Mouse (Mus musculus) CH12.LX (cell line): Measurements from ENCODE around the gene Ankfy1. TPM values are rescaled to one million over a fixed set of nuclear protein-coding genes. Genes with fewer than 3 reads are reported as not detected.

ENCODE experiments used
- DNase-seq: peaks from one replicate; pipeline ENCODE4 v3.0.0-alpha.2; 2013; ENCODE audit errors: extremely low read depth
- H3K27ac ChIP-seq: 2 replicates; pipeline ENCODE4 v1.5.1; 2012; ENCODE audit warnings: low read depth, mild to moderate bottlenecking, control low read depth, moderate library complexity; ENCODE audit not compliant: insufficient read depth
- H3K27me3 ChIP-seq: replicated peaks from 2 replicates; pipeline ENCODE3; 2012; ENCODE audit warnings: inconsistent platforms
- H3K36me3 ChIP-seq, 2 experiments: replicated peaks in 1 of 2; 2 replicates each; pipeline versions ENCODE3 to v1.6.1; 2012; ENCODE audit warnings: inconsistent platforms in 1 of 2, low read length in 1 of 2, mild to moderate bottlenecking in 1 of 2, mixed read lengths in 1 of 2, moderate library complexity in 1 of 2; ENCODE audit not compliant: control insufficient read depth in 1 of 2, insufficient read depth in 1 of 2
- H3K4me1 ChIP-seq, 2 experiments: 2 replicates each; pipeline ENCODE4 v1.6.1; 2012; ENCODE audit warnings: inconsistent platforms in 1 of 2, moderate library complexity in 1 of 2; ENCODE audit not compliant: insufficient read depth in 2 of 2, control insufficient read depth in 1 of 2
- H3K4me2 ChIP-seq: 2 replicates; pipeline ENCODE4 v1.6.1; 2012; ENCODE audit warnings: low read depth, mild to moderate bottlenecking, control low read depth; ENCODE audit not compliant: poor library complexity, insufficient read depth, severe bottlenecking
- H3K4me3 ChIP-seq, 3 experiments: fragments of 150-350 bp in 1 of 3; sonication (generic) in 1 of 3; replicated peaks in 1 of 3; 2 replicates each; pipeline versions ENCODE3 to v1.5.1; 2011 to 2012; ENCODE audit warnings: low read depth in 2 of 3, low read length in 2 of 3, mild to moderate bottlenecking in 2 of 3, moderate library complexity in 2 of 3, control low read depth in 1 of 3, improper control_type of control experiment in 1 of 3, inconsistent platforms in 1 of 3, mixed read lengths in 1 of 3; ENCODE audit not compliant: poor library complexity in 1 of 3
- H3K79me2 ChIP-seq: replicated peaks from 2 replicates; pipeline ENCODE4 v1.6.1; 2012; ENCODE audit warnings: mild to moderate bottlenecking, moderate library complexity; ENCODE audit not compliant: control insufficient read depth, poor library complexity, insufficient read depth, severe bottlenecking; ENCODE audit errors: extremely low read depth
- H3K9ac ChIP-seq: 2 replicates; pipeline ENCODE4 v1.6.1; 2012; ENCODE audit warnings: low read depth, mild to moderate bottlenecking, control low read depth, moderate library complexity; ENCODE audit not compliant: insufficient read depth
- H3K9me3 ChIP-seq: replicated peaks from 2 replicates; pipeline ENCODE3; 2012; ENCODE audit warnings: low read length, inconsistent platforms, mixed read lengths
- BHLHE40 ChIP-seq: IDR thresholded peaks from 2 replicates; pipeline ENCODE4 v1.6.1; 2011; ENCODE audit warnings: mild to moderate bottlenecking, low read depth, low read length, improper control_type of control experiment
- CTCF ChIP-seq, 2 experiments: IDR thresholded peaks in 1 of 2; conservative IDR thresholded peaks in 1 of 2; 2 replicates each; pipeline ENCODE4 v1.5.1; 2011 to 2012; ENCODE audit warnings: low read depth in 2 of 2, low read length in 2 of 2, improper control_type of control experiment in 1 of 2, inconsistent platforms in 1 of 2, mild to moderate bottlenecking in 1 of 2, moderate library complexity in 1 of 2
- E2F4 ChIP-seq: IDR thresholded peaks from 2 replicates; pipeline ENCODE4 v1.6.1; 2011; ENCODE audit warnings: low read depth, low read length, improper control_type of control experiment; ENCODE audit not compliant: insufficient replicate concordance
- ELF1 ChIP-seq: IDR thresholded peaks from 2 replicates; pipeline ENCODE4 v1.6.1; 2014; ENCODE audit warnings: low read depth, mild to moderate bottlenecking, inconsistent platforms, low read length, improper control_type of control experiment
- EP300 ChIP-seq: IDR thresholded peaks from 2 replicates; pipeline ENCODE4 v1.6.1; 2011; ENCODE audit warnings: low read length, improper control_type of control experiment
- ETS1 ChIP-seq: conservative IDR thresholded peaks from 2 replicates; pipeline ENCODE4 v1.6.1; 2012; ENCODE audit warnings: low read depth, mild to moderate bottlenecking, inconsistent platforms, low read length, improper control_type of control experiment, moderate library complexity
- HCFC1 ChIP-seq: IDR thresholded peaks from 2 replicates; pipeline ENCODE4 v1.6.1; 2012; ENCODE audit warnings: low read depth, mild to moderate bottlenecking, inconsistent platforms, low read length, improper control_type of control experiment
- IRF4 ChIP-seq: IDR thresholded peaks from 2 replicates; pipeline ENCODE4 v1.6.1; 2014; ENCODE audit warnings: low read depth, mild to moderate bottlenecking, inconsistent platforms, low read length, improper control_type of control experiment
- JUN ChIP-seq: IDR thresholded peaks from 2 replicates; pipeline ENCODE4 v1.6.1; 2011; ENCODE audit warnings: low read depth, mild to moderate bottlenecking, low read length, improper control_type of control experiment, moderate library complexity; ENCODE audit not compliant: insufficient read depth
- JUND ChIP-seq: conservative IDR thresholded peaks from 2 replicates; pipeline ENCODE4 v1.6.1; 2011; ENCODE audit warnings: low read depth, low read length, improper control_type of control experiment
- KAT2A ChIP-seq: IDR thresholded peaks from 2 replicates; pipeline ENCODE4 v1.6.1; 2012; ENCODE audit warnings: low read length, improper control_type of control experiment, inconsistent platforms; ENCODE audit not compliant: insufficient replicate concordance
- MAFK ChIP-seq: IDR thresholded peaks from 2 replicates; pipeline ENCODE4 v1.6.1; 2011; ENCODE audit warnings: low read length, improper control_type of control experiment; ENCODE audit not compliant: insufficient replicate concordance
- MAX ChIP-seq: IDR thresholded peaks from 2 replicates; pipeline ENCODE4 v1.6.1; 2011; ENCODE audit warnings: low read length, improper control_type of control experiment
- MAZ ChIP-seq: IDR thresholded peaks from 2 replicates; pipeline ENCODE4 v1.6.1; 2012; ENCODE audit warnings: low read depth, mild to moderate bottlenecking, inconsistent platforms, low read length, improper control_type of control experiment, moderate library complexity
- MEF2A ChIP-seq: IDR thresholded peaks from 2 replicates; pipeline ENCODE4 v1.6.1; 2014; ENCODE audit warnings: low read depth, mild to moderate bottlenecking, inconsistent platforms, low read length, improper control_type of control experiment, borderline replicate concordance
- MXI1 ChIP-seq: IDR thresholded peaks from 2 replicates; pipeline ENCODE4 v1.6.1; 2011; ENCODE audit warnings: mild to moderate bottlenecking, low read depth, low read length, improper control_type of control experiment
- MYC ChIP-seq: IDR thresholded peaks from 2 replicates; pipeline ENCODE4 v1.6.1; 2011; ENCODE audit warnings: low read depth, mild to moderate bottlenecking, improper control_type of control experiment, low read length
- PAX5 ChIP-seq: IDR thresholded peaks from 2 replicates; pipeline ENCODE4 v1.6.1; 2012; ENCODE audit warnings: low read length, inconsistent platforms, mixed read lengths
- POLR2A ChIP-seq: IDR thresholded peaks from 2 replicates; pipeline ENCODE4 v1.6.1; 2011; ENCODE audit warnings: low read depth, mild to moderate bottlenecking, improper control_type of control experiment, low read length
- RAD21 ChIP-seq: IDR thresholded peaks from 2 replicates; pipeline ENCODE4 v1.6.1; 2011; ENCODE audit warnings: low read depth, mild to moderate bottlenecking, low read length, improper control_type of control experiment, moderate library complexity
- RCOR1 ChIP-seq: conservative IDR thresholded peaks from 2 replicates; pipeline ENCODE4 v1.6.1; 2012; ENCODE audit warnings: low read depth, mild to moderate bottlenecking, inconsistent platforms, low read length, improper control_type of control experiment
- SIN3A ChIP-seq: IDR thresholded peaks from 2 replicates; pipeline ENCODE4 v1.6.1; 2012; ENCODE audit warnings: low read length, improper control_type of control experiment, inconsistent platforms
- SMC3 ChIP-seq: IDR thresholded peaks from 2 replicates; pipeline ENCODE4 v1.6.1; 2011; ENCODE audit warnings: low read depth, low read length, improper control_type of control experiment
- TCF12 ChIP-seq: IDR thresholded peaks from 2 replicates; pipeline ENCODE4 v1.6.1; 2014; ENCODE audit warnings: low read depth, mild to moderate bottlenecking, inconsistent platforms, low read length, improper control_type of control experiment
- UBTF ChIP-seq: IDR thresholded peaks from 2 replicates; pipeline ENCODE4 v1.6.1; 2012; ENCODE audit warnings: low read depth, mild to moderate bottlenecking, inconsistent platforms, low read length, improper control_type of control experiment, moderate library complexity
- USF1 ChIP-seq: IDR thresholded peaks from 2 replicates; pipeline ENCODE4 v1.6.1; 2014; ENCODE audit warnings: low read depth, mild to moderate bottlenecking, inconsistent platforms, low read length, improper control_type of control experiment
- ZC3H11A ChIP-seq: IDR thresholded peaks from 2 replicates; pipeline ENCODE4 v1.6.1; 2012; ENCODE audit warnings: low read depth, mild to moderate bottlenecking, inconsistent platforms, low read length, improper control_type of control experiment
- ZMIZ1 ChIP-seq: IDR thresholded peaks from 2 replicates; pipeline ENCODE4 v1.6.1; 2012; ENCODE audit warnings: low read depth, mild to moderate bottlenecking, inconsistent platforms, low read length, improper control_type of control experiment
- dilution Hi-C: fragments of 300-500 bp; cut with MboI; formaldehyde crosslinking; loops from 2 replicates; pipeline ENCODE4 v1.14.3; 2020; ENCODE audit warnings: low sequenced_read_pairs; ENCODE audit not compliant: extremely low pct_unique_long_range_greater_than_20kb, extremely low pct_ligation_motif_present
- in situ Hi-C: fragments of 300-500 bp; cut with MboI; formaldehyde crosslinking; loops from 3 replicates; pipeline ENCODE4 v1.14.3; 2019; ENCODE audit warnings: low sequenced_read_pairs, low pct_ligation_motif_present, low pct_unique_long_range_greater_than_20kb, mixed read lengths
- polyA plus RNA-seq: library from polyadenylated mRNA; unstranded; fragments of >175 nt; gene quantifications from 2 replicates; pipeline ENCODE4 v1.2.1, GENCODE M21; 2012; ENCODE audit warnings: low read depth; ENCODE audit not compliant: insufficient read length
- total RNA-seq, 2 experiments: library from RNA; depleted of rRNA; stranded (reverse); fragments of 300-350 nt in 1 of 2; fragments of >200 nt in 1 of 2; gene quantifications; 2 replicates each; pipeline ENCODE4 v1.2.3; 2012 to 2014

Gene Ankfy1
- total and polyA plus RNA-seq, 3 experiments: 31.4 to 37.0 (median 31.5) TPM

DNA sequence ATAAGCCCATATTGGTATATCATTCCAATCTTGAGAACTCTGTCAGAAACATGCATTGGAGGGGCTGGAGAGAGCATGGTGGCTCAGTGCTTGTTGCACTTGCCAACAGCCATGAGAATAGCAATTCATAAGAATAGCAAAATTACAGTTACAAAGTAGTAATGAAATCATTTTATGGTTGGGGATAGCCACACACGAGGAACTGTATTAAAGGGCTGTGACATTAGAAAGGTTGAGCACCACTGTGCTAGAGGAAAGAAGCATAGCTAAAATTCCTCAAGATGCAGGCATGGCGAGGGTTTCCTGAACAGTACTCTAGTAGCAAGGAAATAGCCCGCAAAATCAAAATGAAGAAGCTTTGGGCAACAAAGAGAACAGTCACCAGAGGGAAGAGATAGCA is 43.9 kb downstream of the Ankfy1 start:
- Histone ChIP-seq H3K4me1 (peaks cover 7 to 36% of the 10 kb centered on the region in 2 experiments), H3K79me2 (peaks cover 5% of the 10 kb centered on the region; the same call in 1 of the 2 replicates), H3K4me2 (no peak overlapping the region), H3K4me3 (no peak overlapping the region), H3K27me3 (no peaks in the 10 kb centered on the region), H3K9ac (no peak overlapping the region), H3K27ac (no peak overlapping the region; the same call in 1 of the 2 replicates), H3K36me3 (peaks cover 65 to 84% of the 10 kb centered on the region in 2 experiments), H3K9me3 (no peaks in the 10 kb centered on the region)
- no peak for DNase-seq
- in situ Hi-C loops: no loop called here
- TF ChIP-seq MAFK (no peak), MAZ (no peak), TCF12 (no peak), EP300 (no peak), PAX5 (no peak), MYC (no peak), JUND (no peak), E2F4 (no peak), ZC3H11A (no peak), IRF4 (no peak), MXI1 (no peak)
- dilution Hi-C loops: no loop called here

DNA sequence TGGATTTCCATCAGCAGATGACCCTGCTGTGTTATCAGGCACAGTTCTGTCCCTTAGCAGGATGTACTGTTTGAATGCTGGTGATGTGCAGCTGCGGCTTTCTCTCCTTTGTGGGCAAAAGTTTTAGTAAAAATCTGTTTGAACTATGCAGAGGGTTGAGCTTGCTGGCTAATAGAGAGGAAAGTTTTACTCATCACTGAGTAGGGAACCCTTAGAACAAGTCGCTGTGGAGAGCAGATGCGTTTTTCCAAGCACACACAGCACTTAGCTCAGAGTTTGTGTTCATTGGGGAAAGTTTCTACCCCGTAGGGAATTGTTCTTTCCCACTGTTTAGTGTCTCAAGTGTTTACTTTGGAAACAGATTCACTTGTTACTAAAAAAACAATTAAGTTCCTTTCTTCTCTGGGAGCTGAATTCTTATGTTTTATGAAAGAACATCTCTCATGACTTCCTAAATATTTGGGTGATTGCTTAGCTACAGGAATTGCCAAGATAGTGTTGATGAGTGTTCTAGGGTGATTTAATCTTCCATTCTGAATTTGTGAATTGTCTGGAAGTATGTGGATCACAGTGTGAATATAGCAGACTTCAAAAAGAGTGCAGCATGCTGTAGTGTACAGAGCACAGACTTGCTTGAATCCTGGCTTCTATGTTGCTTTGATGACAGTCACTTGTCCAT is 45.2 kb downstream of the Ankfy1 start:
- TF ChIP-seq SIN3A (peak; percentile 53), TCF12 (peak; percentile 86), ZMIZ1 (no peak), UBTF (0 out of 2 replicates have a peak, but pooled peaks have one; percentile 31), PAX5 (no peak), IRF4 (peak; percentile 83), MXI1 (peak; percentile 47; the same call in 1 of the 2 replicates), EP300 (peak; percentile 97), KAT2A (0 out of 2 replicates have a peak, but pooled peaks have one; percentile 15), RCOR1 (no peak), MAFK (0 out of 2 replicates have a peak, but pooled peaks have one; percentile 3), SMC3 (peak; percentile 13; the same call in 1 of the 2 replicates), JUN (peak; percentile 90), RAD21 (no peak), MYC (peak; percentile 60; the same call in 1 of the 2 replicates), USF1 (no peak), JUND (peak; percentile 98), POLR2A (no peak), ELF1 (0 out of 2 replicates have a peak, but pooled peaks have one; percentile 38), CTCF (conservative IDR thresholded peaks at IDR 0.05 in 1 of 2, IDR thresholded peaks at IDR 0.05 in 1 of 2; ENCODE audit: low read depth in 2 of 2, low read length in 2 of 2) (no peak), MAX (peak; percentile 61; the same call in 1 of the 2 replicates), ETS1 (peak; percentile 86), MEF2A (peak; percentile 74; the same call in 1 of the 2 replicates), HCFC1 (peak; percentile 32; the same call in 1 of the 2 replicates), BHLHE40 (peak; percentile 71)
- TF ChIP-seq, all 38 proteins: peak for 18
- in situ Hi-C loops (no loop called here), dilution Hi-C loops (no loop called here)
- H3K27me3 ChIP-seq: no peaks in the 10 kb centered on the region
- peaks cover 7 to 36% of the 10 kb centered on the region in 2 experiments for H3K4me1 ChIP-seq
- H3K27ac ChIP-seq: peak overlapping the region; percentile 67
- H3K4me2 ChIP-seq: 0 out of 2 replicates have a peak overlapping the region, but pooled peaks have one; percentile 26
- H3K9me3 ChIP-seq: no peaks in the 10 kb centered on the region
- H3K9ac ChIP-seq: no peak overlapping the region
- peaks cover 5% of the 10 kb centered on the region; the same call in 1 of the 2 replicates for H3K79me2 ChIP-seq
- peaks cover 66 to 84% of the 10 kb centered on the region in 2 experiments for H3K36me3 ChIP-seq
- peak; percentile 81 for DNase-seq
- no peak overlapping the region for H3K4me3 ChIP-seq
